Mouse (Mus musculus) intestine, postnatal 0 days (tissue): Measurements from ENCODE around the gene Ctnnd1. TPM values are rescaled to one million over a fixed set of nuclear protein-coding genes. Genes with fewer than 3 reads are reported as not detected.

Experiments
- ATAC-seq: fragments of 200-750 bp; cut with Nextera tagmentation; 2 replicates; pipeline ENCODE4 v1.8.0; 2017; ENCODE audit warnings: mild to moderate bottlenecking, moderate TSS enrichment, moderate library complexity
- H3K27ac ChIP-seq: fragments of 300-500 bp; sonication (generic); 2 replicates; pipeline ENCODE4 v1.5.1; 2014; ENCODE audit warnings: mild to moderate bottlenecking, low read depth, low read length, moderate library complexity
- H3K27me3 ChIP-seq: fragments of 300-500 bp; sonication (generic); replicated peaks from 2 replicates; pipeline ENCODE4 v1.6.1; 2014; ENCODE audit warnings: low read length, mixed read lengths; ENCODE audit not compliant: control insufficient read depth, insufficient read depth
- H3K36me3 ChIP-seq: fragments of 300-500 bp; sonication (generic); 2 replicates; pipeline ENCODE4 v1.6.1; 2014; ENCODE audit warnings: mild to moderate bottlenecking, moderate library complexity; ENCODE audit not compliant: control insufficient read depth, insufficient read depth
- H3K4me1 ChIP-seq: fragments of 300-500 bp; sonication (generic); replicated peaks from 2 replicates; pipeline ENCODE4 v1.6.1; 2014; ENCODE audit warnings: antibody characterized with exemption, low read length, mixed read lengths; ENCODE audit not compliant: control insufficient read depth, insufficient read depth
- H3K4me2 ChIP-seq: fragments of 300-500 bp; sonication (generic); replicated peaks from 2 replicates; pipeline ENCODE4 v1.6.1; 2014; ENCODE audit warnings: low read depth, mild to moderate bottlenecking, moderate library complexity
- H3K4me3 ChIP-seq: fragments of 300-500 bp; sonication (generic); 2 replicates; pipeline ENCODE4 v1.5.1; 2014; ENCODE audit warnings: low read depth, low read length
- H3K9ac ChIP-seq: fragments of 300-500 bp; sonication (generic); 2 replicates; pipeline ENCODE4 v1.6.1; 2014; ENCODE audit warnings: mild to moderate bottlenecking, low read depth, low read length
- H3K9me3 ChIP-seq: fragments of 300-500 bp; sonication (generic); 2 replicates; pipeline ENCODE4 v1.6.1; 2016; ENCODE audit warnings: mixed run types; ENCODE audit not compliant: control insufficient read depth
- CTCF ChIP-seq: sonication (generic); IDR thresholded peaks from 2 replicates; pipeline ENCODE4 v1.5.1; 2016; ENCODE audit warnings: low read depth, mild to moderate bottlenecking, control low read depth, antibody characterized with exemption, moderate library complexity
- WGBS: fragments of 180-500 bp; shearing (Covaris S2); extraction: QIAGEN DNeasy Blood & Tissue Kit; methylation state at CpG from one replicate; pipeline ENCODE4 v1.1.7; 2014; 5-methylcytosine and 5-hydroxymethylcytosine counted together
- polyA plus RNA-seq: library from polyadenylated mRNA; unstranded; fragments of >200 nt; fragmentation: Nextera tagmentation; extraction: Ambion mirVana; gene quantifications from 2 replicates; pipeline ENCODE4 v1.2.1, GENCODE M21; 2015

The Ctnnd1 gene
- polyA plus RNA-seq, 1 experiment from 2014 or later: 45.4 TPM

- Histone ChIP-seq H3K27ac (no peak overlapping the region), H3K27me3 (no peaks in the 10 kb centered on the region), H3K4me1 (no peaks in the 10 kb centered on the region), H3K4me3 (no peak overlapping the region), H3K9ac (no peak overlapping the region), H3K4me2 (no peak overlapping the region), H3K36me3 (no peaks in the 10 kb centered on the region), H3K9me3 (no peaks in the 10 kb centered on the region)
- ATAC-seq: no peak
- peak; percentile 58 for TF ChIP-seq CTCF
These were observed 2.8 kb upstream of the Ctnnd1 start for GRCm38 (mm10) chr2:84653354-84653753.

GRCm38 (mm10) chr2:84649674-84650073 is 891 bp downstream of the Ctnnd1 start:
- H3K4me3 ChIP-seq: peak overlapping the region; percentile 79
- WGBS: under 1% methylated on average over 10 of the region's 10 CpGs
- no peak for ATAC-seq

GRCm38 (mm10) chr2:84648369-84648768 is 2.2 kb downstream of the Ctnnd1 start:
- Histone ChIP-seq H3K4me1 (no peaks in the 10 kb centered on the region), H3K27ac (no peak overlapping the region), H3K9me3 (no peaks in the 10 kb centered on the region), H3K27me3 (no peaks in the 10 kb centered on the region), H3K4me3 (peak overlapping the region; percentile 79), H3K9ac (peak overlapping the region; percentile 46; the same call in 1 of the 2 replicates), H3K4me2 (peak overlapping the region; percentile 70), H3K36me3 (no peaks in the 10 kb centered on the region)
- WGBS: 6% methylated on average over 6 of the region's 6 CpGs
- peak; percentile 52 for TF ChIP-seq CTCF
- ATAC-seq: no peak

More at GRCm38 (mm10) chr2:84649674-84650073, 891 bp downstream of the Ctnnd1 start:
- peak overlapping the region; percentile 89 for H3K9ac ChIP-seq
- H3K9me3 ChIP-seq: no peaks in the 10 kb centered on the region
- no peaks in the 10 kb centered on the region for H3K27me3 ChIP-seq
- no peaks in the 10 kb centered on the region for H3K4me1 ChIP-seq
- H3K27ac ChIP-seq: peak overlapping the region; percentile 99
- no peak for TF ChIP-seq CTCF
- H3K4me2 ChIP-seq: peak overlapping the region; percentile 70
- H3K36me3 ChIP-seq: no peaks in the 10 kb centered on the region

GRCm38 (mm10) chr2:84647051-84647568 is 3.5 kb downstream of the Ctnnd1 start:
- Histone ChIP-seq H3K4me1 (no peaks in the 10 kb centered on the region), H3K27me3 (no peaks in the 10 kb centered on the region), H3K4me2 (peak overlapping the region; percentile 70), H3K9me3 (no peaks in the 10 kb centered on the region), H3K36me3 (no peaks in the 10 kb centered on the region), H3K4me3 (peak overlapping the region; percentile 79), H3K27ac (no peak overlapping the region), H3K9ac (no peak overlapping the region)
- no peak for TF ChIP-seq CTCF
- whole genome bisulfite sequencing: 61% methylated on average over 6 of the region's 6 CpGs
- ATAC-seq: no peak

- 34% methylated on average over 1 of the region's 1 CpGs for WGBS
- Histone ChIP-seq H3K27me3 (no peaks in the 10 kb centered on the region), H3K4me3 (no peak overlapping the region), H3K27ac (no peak overlapping the region; the same call in 1 of the 2 replicates), H3K4me2 (peak overlapping the region; percentile 70), H3K36me3 (no peaks in the 10 kb centered on the region), H3K4me1 (peaks cover 3% of the 10 kb centered on the region; the same call in 1 of the 2 replicates), H3K9me3 (no peaks in the 10 kb centered on the region), H3K9ac (no peak overlapping the region)
- no peak for TF ChIP-seq CTCF
- no peak for ATAC-seq
These were observed 4.4 kb downstream of the Ctnnd1 start for GRCm38 (mm10) chr2:84646138-84646537.

- Histone ChIP-seq H3K9me3 (no peaks in the 10 kb centered on the region), H3K4me3 (no peak overlapping the region), H3K27me3 (no peaks in the 10 kb centered on the region), H3K4me1 (peaks cover 21% of the 10 kb centered on the region), H3K27ac (no peak overlapping the region), H3K9ac (no peak overlapping the region), H3K36me3 (no peaks in the 10 kb centered on the region), H3K4me2 (no peak overlapping the region)
- TF ChIP-seq CTCF: no peak
- ATAC-seq: no peak
These were observed 9.7 kb downstream of the Ctnnd1 start for GRCm38 (mm10) chr2:84640833-84641232.
